Mouse (Mus musculus): ENCODE measurements at regions not wholly inside any gene's neighbourhood (a gene's known extent, or its start where the extent isn't known, plus 50 kb on each side); places are given as distances from the start of the nearest gene placed in this dataset.

GRCm38 (mm10) chr3:159760293-159760692 lies 79.2 kb upstream of the Wls start:
- TF ChIP-seq CTCF (IDR thresholded peaks at IDR 0.05; ENCODE audit: low read depth) = no peak
- TF ChIP-seq EP300 (IDR thresholded peaks at IDR 0.05; ENCODE audit: low read depth) = no peak
